Mouse (Mus musculus) Patski (cell line): Measurements from ENCODE around the gene Cdca8. TPM values are rescaled to one million over a fixed set of nuclear protein-coding genes. Genes with fewer than 3 reads are reported as not detected.

Experiments used
- ATAC-seq: fragments of 100-300 bp; one replicate; pipeline ENCODE4 v1.8.0; 2021
- CTCF ChIA-PET: fragments of 350-600 bp; sonication (Branson Sonifier 250); formaldehyde crosslinking; loops from one replicate; lab custom pipeline; 2022; ENCODE audit warnings: inconsistent platforms; lab: Charles Lee
- POLR2A ChIA-PET: fragments of 350-600 bp; sonication (Branson Sonifier 250); formaldehyde crosslinking; loops from one replicate; lab custom pipeline; 2022; ENCODE audit warnings: antibody characterized with exemption, inconsistent platforms; lab: Charles Lee
- DNase-seq: peaks from one replicate; pipeline ENCODE4 v3.0.0-alpha.2; 2011; ENCODE audit warnings: low read depth, low spot score
- H3K27me3 ChIP-seq: fragments of 371-371 bp; one replicate; pipeline ENCODE4 v1.5.1; 2021
- CTCF ChIP-seq: fragments of 100-300 bp; IDR thresholded peaks from one replicate; pipeline ENCODE4 v1.5.1; 2021
- in situ Hi-C: fragments of 300-500 bp; cut with MboI; formaldehyde crosslinking; loops from 3 replicates; pipeline ENCODE4 v1.11.1; 2018; ENCODE audit warnings: low pct_unique_long_range_greater_than_20kb, mixed read lengths
- polyA plus RNA-seq: library from polyadenylated mRNA; unstranded; gene quantifications from one replicate; pipeline ENCODE4 v1.2.3, GENCODE M21; 2021

The Cdca8 gene
- polyA plus RNA-seq, 1 experiment from 2014 or later: 42.9 TPM

DNA sequence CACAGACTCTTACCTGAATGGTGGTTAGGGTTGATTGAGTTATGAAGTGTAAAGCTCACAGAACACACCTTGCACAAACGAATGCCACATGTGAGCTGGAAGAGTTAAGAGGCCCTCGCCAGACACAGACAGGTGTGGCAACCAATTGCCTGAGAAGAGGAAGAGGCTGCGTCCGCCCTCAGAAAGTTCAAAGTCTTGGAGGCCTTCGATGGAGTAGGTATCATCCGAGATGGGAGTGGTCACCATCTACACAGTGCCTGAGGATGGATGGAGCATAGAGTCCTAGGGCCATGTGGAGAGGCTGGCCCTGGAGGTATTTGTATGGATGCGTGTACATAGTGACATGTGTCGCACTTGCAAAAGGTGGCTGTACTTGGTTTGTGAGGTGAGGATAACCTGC is 32.0 kb upstream of the Cdca8 start:
- peaks cover 12% of the 10 kb centered on the region for H3K27me3 ChIP-seq
- CTCF ChIA-PET: no interaction called here
- ATAC-seq (no peak), DNase-seq (no peak)
- in situ Hi-C loops: no loop called here
- POLR2A ChIA-PET: no interaction called here
- no peak for TF ChIP-seq CTCF

- no peak for TF ChIP-seq CTCF
- no peak for ATAC-seq
- ChIA-PET POLR2A (no interaction called here), CTCF (no interaction called here)
- no peak for DNase-seq
- H3K27me3 ChIP-seq: peaks cover 12% of the 10 kb centered on the region
- in situ Hi-C loops: no loop called here
Observed at GRCm38 (mm10) chr4:124970677-124971076, 31.6 kb upstream of the Cdca8 start.

- POLR2A ChIA-PET: no interaction called here
- in situ Hi-C loops: no loop called here
- no peak for DNase-seq
Observed at GRCm38 (mm10) chr4:124970194-124970593, 31.1 kb upstream of the Cdca8 start.

DNA sequence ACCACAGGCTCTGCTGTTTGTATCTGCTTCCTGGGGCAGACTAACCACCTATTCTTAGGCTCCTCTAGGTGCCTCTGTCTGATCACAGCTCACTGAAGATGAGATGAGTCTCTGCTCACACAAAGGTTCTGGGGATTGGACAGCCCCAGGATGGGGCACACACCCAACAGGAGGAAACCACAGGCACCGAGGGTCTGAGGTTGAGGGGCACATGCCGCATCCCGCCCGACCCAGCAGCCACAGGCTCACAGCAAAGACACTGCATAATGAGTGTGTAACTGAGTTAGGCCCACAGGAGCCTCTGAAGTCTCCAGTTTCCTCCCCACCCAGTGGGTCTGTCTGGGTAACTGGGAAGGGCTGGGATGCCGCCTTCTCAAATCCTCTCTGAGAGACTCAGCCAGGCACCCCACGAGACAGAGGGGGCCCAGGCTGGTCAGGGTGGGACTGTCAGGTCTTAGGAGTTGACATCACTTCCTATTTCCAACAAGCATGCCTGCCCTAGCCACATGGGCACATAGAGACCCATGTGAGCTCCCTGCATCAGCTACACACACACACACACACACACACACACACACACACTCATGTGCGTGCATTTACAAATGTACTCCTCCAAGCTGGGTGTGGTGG is 30.2 kb upstream of the Cdca8 start:
- peaks cover 15% of the 10 kb centered on the region for H3K27me3 ChIP-seq
- DNase-seq (no peak), ATAC-seq (no peak)
- POLR2A ChIA-PET: no interaction called here
- no peak for TF ChIP-seq CTCF
- in situ Hi-C loops: no loop called here
- CTCF ChIA-PET: no interaction called here

More at GRCm38 (mm10) chr4:124970194-124970593, 31.1 kb upstream of the Cdca8 start:
- peaks cover 12% of the 10 kb centered on the region for H3K27me3 ChIP-seq
- no peak for ATAC-seq
- no peak for TF ChIP-seq CTCF
- CTCF ChIA-PET: no interaction called here

DNA sequence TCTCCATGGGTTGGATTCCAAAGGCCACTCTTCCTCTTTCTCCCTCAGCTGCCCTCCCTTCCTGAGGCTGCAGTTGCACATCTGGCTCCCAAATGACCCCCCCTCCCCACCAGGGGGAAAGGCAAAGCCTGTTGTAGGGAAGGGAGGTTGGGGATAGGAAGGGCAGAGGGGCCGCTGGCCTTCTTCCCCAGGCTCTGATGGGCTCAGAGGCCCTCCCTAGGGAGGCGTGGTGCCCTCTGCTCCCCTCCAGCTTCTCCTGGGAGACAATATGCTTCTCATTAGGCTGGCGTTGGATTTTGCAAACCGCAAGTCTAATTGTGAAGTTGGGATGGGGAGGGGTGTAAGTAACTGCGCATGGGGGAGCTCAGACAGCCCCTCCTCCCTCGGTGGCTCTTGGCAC is 29.6 kb upstream of the Cdca8 start:
- no peak for TF ChIP-seq CTCF
- peaks cover 16% of the 10 kb centered on the region for H3K27me3 ChIP-seq
- CTCF ChIA-PET: no interaction called here
- ATAC-seq: no peak
- DNase-seq: no peak
- in situ Hi-C loops: no loop called here
- POLR2A ChIA-PET: no interaction called here

- H3K27me3 ChIP-seq: peaks cover 18% of the 10 kb centered on the region
- POLR2A ChIA-PET: no interaction called here
- DNase-seq (no peak), ATAC-seq (no peak)
- CTCF ChIA-PET: no interaction called here
- in situ Hi-C loops: no loop called here
- no peak for TF ChIP-seq CTCF
Observed at GRCm38 (mm10) chr4:124964912-124965599, 25.9 kb upstream of the Cdca8 start.

GRCm38 (mm10) chr4:124962576-124962975 is 23.5 kb upstream of the Cdca8 start:
- peaks cover 9% of the 10 kb centered on the region for H3K27me3 ChIP-seq
- TF ChIP-seq CTCF: no peak
- ATAC-seq (no peak), DNase-seq (no peak)
- in situ Hi-C loops: no loop called here
- POLR2A ChIA-PET: interaction anchor here (0.7 kb wide), 2 partner anchors 33 to 1029 kb away, joined by 3 to 4 read pairs; no protein-coding TSS in a partner anchor
- CTCF ChIA-PET: no interaction called here

DNA sequence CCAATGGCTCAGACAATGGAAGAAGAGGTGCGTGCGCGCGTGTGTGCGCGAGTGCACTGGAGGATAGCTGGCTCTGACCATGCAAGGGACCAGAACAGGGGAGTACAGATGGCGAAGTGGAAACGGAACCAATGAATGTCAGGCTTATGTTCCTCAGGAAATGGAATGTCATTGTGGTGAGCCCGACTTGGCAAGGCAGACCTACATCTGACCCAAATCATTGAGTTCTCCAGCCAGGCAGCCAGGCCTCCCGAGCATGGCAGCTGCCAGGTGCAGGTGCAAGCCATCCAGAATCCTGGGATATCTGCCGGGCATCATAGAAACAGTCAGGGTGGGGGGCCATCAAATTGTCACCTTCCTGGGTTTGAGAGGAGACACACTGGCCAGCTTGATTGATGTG is 21.8 kb upstream of the Cdca8 start:
- DNase-seq (no peak), ATAC-seq (no peak)
- no peak for TF ChIP-seq CTCF
- ChIA-PET POLR2A (no interaction called here), CTCF (no interaction called here)
- peaks cover 12% of the 10 kb centered on the region for H3K27me3 ChIP-seq
- in situ Hi-C loops: no loop called here

GRCm38 (mm10) chr4:124959062-124959461 is 20.0 kb upstream of the Cdca8 start:
- ATAC-seq: no peak
- POLR2A ChIA-PET: no interaction called here
- CTCF ChIA-PET: no interaction called here
- in situ Hi-C loops: no loop called here
- H3K27me3 ChIP-seq: peaks cover 9% of the 10 kb centered on the region
- TF ChIP-seq CTCF: no peak
- no peak for DNase-seq

- ChIA-PET POLR2A (no interaction called here), CTCF (no interaction called here)
- H3K27me3 ChIP-seq: peaks cover 9% of the 10 kb centered on the region
- TF ChIP-seq CTCF: no peak
- DNase-seq (no peak), ATAC-seq (no peak)
- in situ Hi-C loops: no loop called here
Observed at GRCm38 (mm10) chr4:124957284-124957683, 18.2 kb upstream of the Cdca8 start.

GRCm38 (mm10) chr4:124953546-124953945 is 14.4 kb upstream of the Cdca8 start:
- no peak for TF ChIP-seq CTCF
- ATAC-seq: no peak
- in situ Hi-C loops: no loop called here
- no peak for DNase-seq
- H3K27me3 ChIP-seq: peaks cover 4% of the 10 kb centered on the region
- ChIA-PET CTCF (interaction anchor here (3.8 kb wide), 1 partner anchor 10 kb away, joined by 13 read pairs; no protein-coding TSS in a partner anchor), POLR2A (no interaction called here)
